Mouse (Mus musculus): ENCODE data around the gene Zbtb18.

Zbtb18 gene

DNA sequence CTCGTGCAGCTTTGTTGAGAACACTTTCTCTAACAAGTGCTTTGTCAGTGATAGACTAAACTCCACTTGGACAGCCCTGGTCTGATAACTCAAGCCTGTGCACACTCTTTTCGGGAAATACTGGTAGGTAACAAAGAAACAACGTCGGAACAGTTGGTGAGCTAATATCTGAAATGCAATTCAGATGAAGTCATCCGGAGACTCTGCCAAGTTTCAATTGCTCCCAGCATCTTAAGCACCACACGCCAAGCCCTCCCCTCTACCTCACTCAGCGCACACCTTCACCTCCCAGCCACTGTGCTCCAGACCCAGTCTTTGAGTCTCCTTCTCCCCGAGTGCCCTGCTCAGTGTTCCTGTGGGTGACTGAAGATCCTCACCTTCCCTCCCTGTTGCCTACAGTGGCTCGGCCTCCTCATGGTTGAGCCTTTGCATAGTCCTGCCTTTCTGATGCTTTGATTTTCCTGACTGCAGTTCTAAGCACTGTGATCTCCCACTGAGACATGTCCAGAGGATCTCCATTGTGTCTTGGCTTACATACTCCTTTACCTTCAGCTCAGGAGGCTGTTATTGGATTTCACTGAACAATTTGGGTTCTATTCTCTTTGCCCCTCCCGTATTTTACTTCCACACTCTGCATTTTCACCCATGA lies 37.3 kb downstream of the Zbtb18 start:
- DNase-seq (ENCODE audit: low spot score in 2 of 2) = no peak

DNA sequence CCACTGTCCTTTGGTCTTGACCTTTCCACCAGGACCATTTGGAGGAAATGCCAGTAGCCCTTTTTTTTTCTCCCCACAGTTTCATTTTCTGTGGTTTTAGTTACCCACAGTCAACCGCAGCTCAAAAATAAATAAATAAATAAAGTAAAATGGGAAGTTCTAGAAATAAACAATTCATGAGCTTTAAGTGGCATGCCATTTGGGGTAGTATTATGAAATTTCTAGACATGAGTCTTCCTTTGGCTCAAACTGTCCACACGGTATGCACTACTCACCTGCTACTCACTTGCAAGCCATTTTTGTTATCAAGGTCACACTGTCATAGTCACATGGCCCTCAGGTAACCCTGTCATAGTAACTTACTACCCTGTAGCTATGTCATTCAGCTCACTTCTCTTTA lies 41.5 kb downstream of the Zbtb18 start:
- DNase-seq (ENCODE audit: low spot score in 2 of 2) = no peak

DNA sequence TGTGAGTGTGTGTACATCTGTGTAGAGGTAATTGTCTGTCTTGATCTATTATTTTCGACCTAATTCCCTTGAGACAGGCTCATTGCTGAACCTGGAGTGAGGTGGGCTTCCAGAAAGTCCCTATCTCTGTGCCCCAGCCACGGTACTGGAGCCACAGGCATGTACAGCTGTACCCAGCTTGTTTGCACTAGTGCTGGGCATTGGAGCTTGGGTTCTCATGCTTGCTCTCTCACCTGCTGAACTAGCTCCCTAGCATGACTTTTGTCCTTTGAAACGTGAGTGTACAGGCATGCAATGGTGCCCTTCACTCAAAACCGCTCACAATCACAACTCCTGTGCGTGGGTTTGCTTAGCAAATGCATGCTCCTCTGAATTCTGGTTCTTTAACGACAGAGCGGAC lies 42.1 kb downstream of the Zbtb18 start:
- no peak for DNase-seq (ENCODE audit: low spot score in 2 of 2)

GRCm38 (mm10) chr1:177484680-177485079 lies 42.5 kb downstream of the Zbtb18 start:
- DNase-seq (ENCODE audit: low spot score in 2 of 2) = no peak

DNA sequence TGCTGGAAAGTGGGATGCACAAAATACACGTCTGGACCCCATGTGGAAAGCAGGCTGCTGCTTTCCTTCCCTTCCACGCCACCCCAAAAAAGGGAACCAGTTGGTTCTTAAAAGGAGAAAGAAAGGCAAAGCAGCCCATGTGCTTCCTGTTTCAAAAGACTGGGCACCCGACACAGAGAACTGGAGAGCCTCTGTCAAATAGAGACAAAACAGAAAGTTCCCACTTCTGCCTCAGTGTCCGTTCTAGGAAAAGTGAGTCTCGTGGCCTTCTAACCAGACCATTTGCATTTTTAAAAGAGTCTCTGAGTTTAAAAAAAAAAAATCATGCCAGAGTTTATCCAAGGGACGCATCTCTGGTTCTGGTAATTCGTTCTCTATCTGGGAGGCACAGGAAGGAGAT lies 47.7 kb downstream of the Zbtb18 start:
- no peak for DNase-seq (ENCODE audit: low spot score in 2 of 2)

- DNase-seq (ENCODE audit: low spot score in 2 of 2) = no peak
These were observed 48.7 kb downstream of the Zbtb18 start for GRCm38 (mm10) chr1:177490808-177491207.

DNA sequence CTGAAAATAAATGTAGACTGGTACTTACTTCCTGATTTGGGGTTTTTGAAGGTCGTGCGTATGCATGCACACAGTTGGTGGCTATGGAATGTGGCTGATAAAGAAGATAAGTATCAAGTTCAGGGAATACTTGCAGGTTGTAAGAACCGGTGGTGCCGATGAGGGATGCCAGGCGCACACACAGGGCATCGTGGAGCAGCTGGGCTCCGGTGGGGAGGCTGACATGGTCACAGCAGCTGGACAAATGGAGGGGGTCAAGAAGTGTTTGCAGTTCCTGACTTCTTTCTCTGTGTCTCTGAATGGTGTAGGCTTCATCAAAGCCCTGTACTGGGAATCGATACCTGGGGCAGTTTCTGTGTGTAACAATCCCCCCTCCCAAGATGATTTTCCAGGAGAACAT lies 49.1 kb downstream of the Zbtb18 start:
- no peak for DNase-seq (ENCODE audit: low spot score in 2 of 2)

- DNase-seq (ENCODE audit: low spot score in 2 of 2) = no peak
These were observed 52.2 kb downstream of the Zbtb18 start for GRCm38 (mm10) chr1:177494306-177494705.

DNA sequence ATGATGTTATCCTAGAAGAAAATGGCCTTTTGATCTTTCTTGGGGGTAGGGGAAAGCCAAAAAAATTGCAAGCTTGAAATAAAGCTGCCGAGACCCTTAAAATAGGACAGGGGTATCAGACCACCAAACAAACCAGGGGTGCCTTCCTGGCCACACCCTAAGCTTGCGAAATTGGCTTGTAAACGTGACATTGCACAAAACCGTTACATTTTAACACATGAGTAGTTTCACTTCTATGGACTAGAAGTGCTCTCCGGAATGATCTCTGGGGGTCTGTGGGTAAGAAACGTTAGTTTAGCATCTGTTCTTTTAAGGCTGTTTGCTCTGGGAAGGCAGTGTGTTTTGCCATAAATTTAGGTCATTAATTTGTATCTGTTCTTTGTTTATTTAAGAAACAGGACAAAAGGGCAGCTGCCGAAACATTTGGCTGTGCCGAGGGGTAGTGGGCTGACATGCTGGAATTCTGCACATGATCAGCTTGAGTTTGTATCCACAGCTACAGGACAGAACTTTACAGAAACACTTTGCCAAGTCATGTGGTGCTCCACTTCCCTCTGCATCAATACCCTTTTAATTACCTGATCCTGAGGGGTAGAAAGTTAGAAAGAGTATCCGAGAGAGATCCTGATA lies 52.9 kb downstream of the Zbtb18 start:
- DNase-seq (ENCODE audit: low spot score in 2 of 2) = no peak

All from urinary bladder, adult 18-20 months (tissue).